Mouse (Mus musculus): ENCODE data around the gene Fsip1. TPM values are rescaled to one million over a fixed set of nuclear protein-coding genes. Genes with fewer than 3 reads are reported as not detected.
"Not testable (repeated sequence)": the region's sequence is repeated elsewhere in the genome, so short reads cannot be mapped to it uniquely, and the experiment has no call there.

The Fsip1 gene
- total and polyA plus RNA-seq, 2 experiments from 2014 or later = 3.7 to 5.7 TPM

DNA sequence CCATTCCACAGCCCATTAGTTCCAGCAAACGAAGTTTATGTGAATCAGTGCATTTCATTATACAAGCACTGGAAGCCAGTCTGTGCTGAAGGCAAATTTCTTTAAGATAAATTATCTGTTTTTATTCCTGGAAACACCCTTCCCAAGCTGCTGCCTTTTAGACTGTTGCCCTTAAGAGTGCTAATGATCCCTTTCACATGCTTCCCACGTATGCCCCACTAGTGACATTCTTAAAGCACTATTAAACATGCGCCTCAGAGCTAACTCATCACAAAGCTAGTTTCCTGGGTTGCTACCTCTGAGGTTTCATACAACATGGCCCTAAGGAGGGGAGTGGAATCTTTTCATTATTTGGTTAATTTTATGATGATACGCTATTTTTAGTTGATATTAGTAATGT is 41.8 kb upstream of the Fsip1 start:
- WGBS = 62% methylated on average over 4 of the region's 4 CpGs
- ATAC-seq = no peak
- no peak overlapping the region for H3K4me3 ChIP-seq (ENCODE audit: low read depth, low read length)

DNA sequence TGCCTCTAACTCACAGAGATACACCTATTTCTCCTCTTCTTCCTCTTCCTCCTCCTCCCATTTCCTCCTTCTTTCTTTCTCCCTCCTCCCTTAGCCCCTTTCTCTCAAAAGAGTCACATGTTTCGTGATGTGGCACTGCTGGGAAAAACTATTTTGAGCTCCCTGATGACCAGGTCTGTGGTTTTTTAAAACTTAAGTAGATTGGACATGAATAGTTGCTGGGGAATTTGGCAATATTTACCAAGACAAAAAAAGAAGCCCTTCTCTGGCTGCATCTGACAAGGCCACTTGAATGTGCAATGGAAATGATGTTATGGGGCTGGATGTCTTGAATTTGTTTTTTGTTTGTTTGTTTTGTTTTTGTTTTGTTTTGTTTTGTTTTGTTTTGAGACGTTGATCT is 41.2 kb upstream of the Fsip1 start:
- TF ChIP-seq CTCF (IDR thresholded peaks at IDR 0.05; ENCODE audit: low read depth) = no peak
- H3K4me1 ChIP-seq (ENCODE audit: insufficient read depth) = no peaks in the 10 kb centered on the region
- no peak overlapping the region for H3K9ac ChIP-seq
- WGBS = 83% methylated on average over 2 of the region's 2 CpGs
- no peak for DNase-seq
- H3K36me3 ChIP-seq (ENCODE audit: insufficient read depth) = no peaks in the 10 kb centered on the region
- no peak overlapping the region for H3K27ac ChIP-seq (ENCODE audit: low read depth, low read length)
- no peak overlapping the region for H3K4me2 ChIP-seq (ENCODE audit: low read depth)
- H3K27me3 ChIP-seq (ENCODE audit: insufficient read depth, low read length) = no peaks in the 10 kb centered on the region
- H3K4me3 ChIP-seq (ENCODE audit: low read depth, low read length) = no peak overlapping the region
- H3K9me3 ChIP-seq (ENCODE audit: low read length) = no peaks in the 10 kb centered on the region
- ATAC-seq = no peak

More for the DNA sequence above, 41.8 kb upstream of the Fsip1 start:
- H3K4me2 ChIP-seq (ENCODE audit: low read depth) = no peak overlapping the region
- no peak overlapping the region for H3K9ac ChIP-seq
- no peaks in the 10 kb centered on the region for H3K9me3 ChIP-seq (ENCODE audit: low read length)
- no peak for DNase-seq
- no peak for TF ChIP-seq CTCF (IDR thresholded peaks at IDR 0.05; ENCODE audit: low read depth)
- H3K27me3 ChIP-seq (ENCODE audit: insufficient read depth, low read length) = no peaks in the 10 kb centered on the region
- H3K36me3 ChIP-seq (ENCODE audit: insufficient read depth) = no peaks in the 10 kb centered on the region
- no peaks in the 10 kb centered on the region for H3K4me1 ChIP-seq (ENCODE audit: insufficient read depth)
- no peak overlapping the region for H3K27ac ChIP-seq (ENCODE audit: low read depth, low read length)

DNA sequence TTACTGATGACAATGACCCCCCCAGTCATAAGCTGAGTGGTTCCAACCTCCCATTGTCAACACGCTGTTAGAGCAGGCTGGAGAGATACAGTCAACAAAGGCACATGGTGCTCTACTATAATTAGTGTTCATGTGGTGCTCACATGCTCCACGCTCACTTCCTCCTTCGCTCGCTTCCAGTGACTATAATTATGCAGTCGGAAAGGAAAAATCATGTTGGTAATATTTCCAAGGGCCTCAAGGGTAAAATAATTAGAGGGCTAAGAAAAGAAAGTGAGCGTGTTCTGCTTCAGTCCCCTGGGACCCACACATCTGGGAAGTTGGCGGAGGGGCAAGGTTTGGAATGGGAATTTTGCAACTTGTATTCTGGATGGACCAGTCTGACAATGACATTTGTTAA is 38.7 kb upstream of the Fsip1 start:
- TF ChIP-seq CTCF (IDR thresholded peaks at IDR 0.05; ENCODE audit: low read depth) = no peak
- ATAC-seq (peak; percentile 66), DNase-seq (no peak)
- Histone ChIP-seq H3K27ac (ENCODE audit: low read depth, low read length) (no peak overlapping the region), H3K36me3 (ENCODE audit: insufficient read depth) (no peaks in the 10 kb centered on the region), H3K9ac (no peak overlapping the region), H3K9me3 (ENCODE audit: low read length) (no peaks in the 10 kb centered on the region), H3K4me1 (ENCODE audit: insufficient read depth) (no peaks in the 10 kb centered on the region), H3K27me3 (ENCODE audit: insufficient read depth, low read length) (no peaks in the 10 kb centered on the region), H3K4me3 (ENCODE audit: low read depth, low read length) (no peak overlapping the region), H3K4me2 (ENCODE audit: low read depth) (no peak overlapping the region)
- WGBS = 67% methylated on average over 7 of the region's 7 CpGs

DNA sequence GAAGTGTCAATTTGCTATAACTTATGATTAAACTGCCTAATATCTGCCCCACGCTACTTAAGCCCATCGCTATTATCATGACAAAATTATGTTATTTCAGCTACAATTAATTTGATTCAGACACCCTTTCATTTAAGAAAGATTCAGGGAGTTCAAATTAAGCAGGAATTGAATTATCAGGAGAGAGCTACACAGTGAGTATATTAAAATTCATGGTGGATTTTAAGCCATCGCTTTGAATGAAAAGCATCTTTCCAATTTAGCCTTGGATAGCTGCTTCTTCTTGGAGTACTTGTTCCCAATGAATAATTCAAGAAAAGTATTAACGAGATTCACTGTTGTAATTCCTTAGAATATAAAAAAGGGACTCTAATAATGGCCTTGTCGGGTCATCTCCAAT is 36.8 kb upstream of the Fsip1 start:
- no peak for TF ChIP-seq CTCF (IDR thresholded peaks at IDR 0.05; ENCODE audit: low read depth)
- H3K27ac ChIP-seq (ENCODE audit: low read depth, low read length) = no peak overlapping the region
- no peak overlapping the region for H3K4me3 ChIP-seq (ENCODE audit: low read depth, low read length)
- H3K36me3 ChIP-seq (ENCODE audit: insufficient read depth) = no peaks in the 10 kb centered on the region
- ATAC-seq = no peak; the same call in 1 of the 2 replicates
- WGBS = 33% methylated on average over 5 of the region's 5 CpGs
- H3K4me2 ChIP-seq (ENCODE audit: low read depth) = no peak overlapping the region
- no peak overlapping the region for H3K9ac ChIP-seq
- no peaks in the 10 kb centered on the region for H3K27me3 ChIP-seq (ENCODE audit: insufficient read depth, low read length)
- no peaks in the 10 kb centered on the region for H3K4me1 ChIP-seq (ENCODE audit: insufficient read depth)
- H3K9me3 ChIP-seq (ENCODE audit: low read length) = no peaks in the 10 kb centered on the region
- DNase-seq = no peak

DNA sequence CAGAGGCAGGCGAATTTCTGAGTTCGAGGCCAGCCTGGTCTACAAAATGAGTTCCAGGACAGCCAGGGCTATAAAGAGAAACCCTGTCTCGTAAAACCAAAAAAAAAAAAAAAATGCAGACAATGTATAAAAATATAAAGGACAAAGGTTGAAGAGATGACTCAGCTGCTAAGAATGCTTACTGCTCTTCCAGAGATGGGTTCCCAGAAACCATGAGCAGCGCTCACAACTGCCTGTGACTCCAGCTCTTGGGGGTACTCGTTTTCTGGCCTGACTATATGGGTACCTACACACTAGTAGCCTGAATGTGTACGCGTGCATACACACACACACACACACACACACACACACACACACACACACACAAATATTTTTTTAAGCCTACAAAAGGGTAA is 32.3 kb upstream of the Fsip1 start:
- H3K36me3 ChIP-seq (ENCODE audit: insufficient read depth); H3K27ac ChIP-seq (ENCODE audit: low read depth, low read length); H3K9me3 ChIP-seq (ENCODE audit: low read length); H3K9ac ChIP-seq; ATAC-seq; H3K4me1 ChIP-seq (ENCODE audit: insufficient read depth); H3K27me3 ChIP-seq (ENCODE audit: insufficient read depth, low read length); H3K4me3 ChIP-seq (ENCODE audit: low read depth, low read length); H3K4me2 ChIP-seq (ENCODE audit: low read depth); DNase-seq: not testable (repeated sequence)
- 92% methylated on average over 7 of the region's 7 CpGs for WGBS

DNA sequence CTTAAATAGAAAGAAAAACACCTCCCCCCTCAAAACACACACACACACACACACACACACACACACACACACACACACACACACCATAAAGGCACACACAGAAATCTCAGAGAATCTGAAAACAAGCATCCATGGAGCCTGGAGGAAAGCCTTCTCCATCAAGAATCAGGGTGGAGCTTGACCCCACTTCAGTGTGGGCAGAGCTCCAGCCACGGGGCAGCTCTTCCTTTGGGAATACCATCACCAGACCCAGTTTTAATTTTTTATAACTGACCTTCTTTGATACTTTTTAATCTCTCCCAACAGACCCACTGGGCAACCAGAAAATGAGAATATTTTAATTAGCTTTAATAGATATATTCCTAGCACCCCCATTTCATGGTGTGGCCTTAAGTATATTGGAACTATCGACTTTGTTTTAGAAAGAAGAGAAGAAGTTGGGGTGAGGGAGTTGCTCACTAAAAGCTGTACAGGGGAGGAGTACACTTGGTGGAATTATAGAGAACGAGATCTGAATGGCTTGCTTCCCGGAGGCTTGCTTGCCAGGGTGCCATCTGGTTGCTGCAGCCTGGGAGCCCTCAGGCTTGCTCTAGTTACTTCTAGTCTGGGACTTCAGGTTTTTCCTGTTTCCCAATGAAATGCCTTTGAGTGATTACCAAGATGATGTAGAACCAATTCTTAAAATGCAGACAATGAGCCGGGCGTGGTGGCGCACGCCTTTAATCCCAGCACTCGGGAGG is 31.7 kb upstream of the Fsip1 start:
- no peak overlapping the region for H3K27ac ChIP-seq (ENCODE audit: low read depth, low read length)
- 80% methylated on average over 9 of the region's 9 CpGs for WGBS
- no peaks in the 10 kb centered on the region for H3K36me3 ChIP-seq (ENCODE audit: insufficient read depth)
- TF ChIP-seq CTCF (IDR thresholded peaks at IDR 0.05; ENCODE audit: low read depth) = no peak
- no peak overlapping the region for H3K9ac ChIP-seq
- H3K4me1 ChIP-seq (ENCODE audit: insufficient read depth) = no peaks in the 10 kb centered on the region
- H3K4me2 ChIP-seq (ENCODE audit: low read depth) = no peak overlapping the region
- H3K27me3 ChIP-seq (ENCODE audit: insufficient read depth, low read length) = no peaks in the 10 kb centered on the region
- no peak overlapping the region for H3K4me3 ChIP-seq (ENCODE audit: low read depth, low read length)
- DNase-seq (no peak), ATAC-seq (no peak)
- no peaks in the 10 kb centered on the region for H3K9me3 ChIP-seq (ENCODE audit: low read length)

DNA sequence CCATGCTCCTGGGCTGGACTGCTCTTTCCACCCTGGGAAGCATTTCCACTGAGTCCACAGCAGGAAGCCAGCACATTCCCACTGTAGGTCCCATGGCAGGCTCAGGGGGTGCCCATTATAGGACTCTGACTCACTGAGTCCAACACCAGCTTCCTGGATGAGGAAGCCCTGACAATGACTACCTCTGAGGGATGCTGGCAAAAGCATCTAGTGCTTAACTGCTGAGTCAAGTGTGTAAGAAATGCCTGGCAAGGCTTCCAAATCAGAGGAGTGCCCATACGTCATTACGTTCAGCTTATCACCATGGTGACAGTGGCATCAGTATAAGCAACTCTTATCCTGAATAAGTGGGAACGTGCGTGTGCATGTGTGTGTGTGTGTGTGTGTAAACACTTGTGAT is 30.9 kb upstream of the Fsip1 start:
- peak; percentile 29 for DNase-seq
- Histone ChIP-seq H3K4me3 (ENCODE audit: low read depth, low read length) (no peak overlapping the region), H3K27ac (ENCODE audit: low read depth, low read length) (no peak overlapping the region), H3K9me3 (ENCODE audit: low read length) (no peaks in the 10 kb centered on the region), H3K27me3 (ENCODE audit: insufficient read depth, low read length) (no peaks in the 10 kb centered on the region), H3K4me2 (ENCODE audit: low read depth) (no peak overlapping the region), H3K36me3 (ENCODE audit: insufficient read depth) (no peaks in the 10 kb centered on the region), H3K9ac (no peak overlapping the region), H3K4me1 (ENCODE audit: insufficient read depth) (no peaks in the 10 kb centered on the region)
- peak; percentile 65; the same call in 1 of the 2 replicates for ATAC-seq
- whole genome bisulfite sequencing = 42% methylated on average over 4 of the region's 4 CpGs
- no peak for TF ChIP-seq CTCF (IDR thresholded peaks at IDR 0.05; ENCODE audit: low read depth)

Measured in forebrain, postnatal 0 days (tissue).